Mouse (Mus musculus): Measurements from ENCODE around the gene Pde4c.

- TF ChIP-seq CTCF (IDR thresholded peaks at IDR 0.05; ENCODE audit: borderline replicate concordance, control insufficient read depth, extremely low read depth, insufficient read depth, low read length, poor library complexity): no peak
- TF ChIP-seq POLR2A (IDR thresholded peaks at IDR 0.05; ENCODE audit: control insufficient read depth, extremely low read depth, insufficient read depth, low read length, poor library complexity): no peak
Observed at GRCm38 (mm10) chr8:70769858-70770257, 46.3 kb downstream of the Pde4c start.
